8 mouse cellular contexts compared by ENCODE assay signal in genomic region chr4:9769633-9770205, GRCm38 (mm10).
DNase-seq lines count a peak whose midpoint lies in the region; ATAC-seq lines count a peak whose summit lies in the region.

No protein-coding gene starts in this region.

- no peak for ATAC-seq in megakaryocyte, adult 5-6 weeks (ENCODE audit: poor library complexity, severe bottlenecking)
- ATAC-seq in embryonic facial prominence, embryonic 14.5 days (ENCODE audit: low read depth) = no peak
- 0 out of 2 replicates have a peak, but pooled peaks have one; percentile 7 for ATAC-seq in kidney, embryonic 15.5 days (replicated peaks; ENCODE audit: low FRiP score)
- ATAC-seq in midbrain, embryonic 13.5 days = no peak

- H3K4me1 ChIP-seq in megakaryocyte, embryonic 14.5 days = peaks cover 20% of the 10 kb centered on the region
- no peaks in the 10 kb centered on the region for H3K4me1 ChIP-seq in embryonic facial prominence, embryonic 14.5 days (ENCODE audit: control insufficient read depth, insufficient read depth, low read length)
- no peaks in the 10 kb centered on the region for H3K4me1 ChIP-seq in kidney, embryonic 15.5 days
- no peaks in the 10 kb centered on the region for H3K4me1 ChIP-seq in midbrain, embryonic 13.5 days (replicated peaks)

- 45% methylated on average over 9 of the region's 9 CpGs for whole genome bisulfite sequencing in embryonic facial prominence, embryonic 14.5 days
- 50% methylated on average over 9 of the region's 9 CpGs for WGBS in kidney, embryonic 15.5 days
- WGBS in midbrain, embryonic 13.5 days = 60% methylated on average over 9 of the region's 9 CpGs

- H3K4me2 ChIP-seq in embryonic facial prominence, embryonic 14.5 days (ENCODE audit: low read depth, low read length) = peak overlapping the region; percentile 95
- peak overlapping the region; percentile 88 for H3K4me2 ChIP-seq in kidney, embryonic 15.5 days
- peak overlapping the region; percentile 64 for H3K4me2 ChIP-seq in midbrain, embryonic 13.5 days (replicated peaks)

- no peaks in the 10 kb centered on the region for H3K36me3 ChIP-seq in megakaryocyte, embryonic 14.5 days (replicated peaks; ENCODE audit: low read length)
- H3K36me3 ChIP-seq in embryonic facial prominence, embryonic 14.5 days (ENCODE audit: control insufficient read depth, insufficient read depth, low read length) = no peaks in the 10 kb centered on the region
- no peaks in the 10 kb centered on the region for H3K36me3 ChIP-seq in kidney, embryonic 15.5 days
- H3K36me3 ChIP-seq in midbrain, embryonic 13.5 days = no peaks in the 10 kb centered on the region

- no peak overlapping the region; the same call in 1 of the 2 replicates for H3K27ac ChIP-seq in embryonic facial prominence, embryonic 14.5 days (replicated peaks; ENCODE audit: low read depth, low read length)
- no peak overlapping the region for H3K27ac ChIP-seq in kidney, embryonic 15.5 days
- no peak overlapping the region for H3K27ac ChIP-seq in midbrain, embryonic 13.5 days

- H3K9ac ChIP-seq in embryonic facial prominence, embryonic 14.5 days (ENCODE audit: low read depth, low read length) = peak overlapping the region; percentile 77; the same call in 1 of the 2 replicates
- no peak overlapping the region for H3K9ac ChIP-seq in kidney, embryonic 15.5 days
- no peak overlapping the region for H3K9ac ChIP-seq in midbrain, embryonic 13.5 days (replicated peaks)

- H3K9me3 ChIP-seq in megakaryocyte, embryonic 14.5 days = no peaks in the 10 kb centered on the region
- H3K9me3 ChIP-seq in embryonic facial prominence, embryonic 14.5 days (ENCODE audit: control insufficient read depth, low read length) = no peaks in the 10 kb centered on the region
- H3K9me3 ChIP-seq in kidney, embryonic 15.5 days (replicated peaks) = no peaks in the 10 kb centered on the region
- no peaks in the 10 kb centered on the region for H3K9me3 ChIP-seq in midbrain, embryonic 13.5 days

- peaks cover under 1% of the 10 kb centered on the region for H3K27me3 ChIP-seq in megakaryocyte, embryonic 14.5 days (replicated peaks)
- H3K27me3 ChIP-seq in embryonic facial prominence, embryonic 14.5 days (replicated peaks; ENCODE audit: control insufficient read depth, insufficient read depth, low read length) = no peaks in the 10 kb centered on the region
- no peaks in the 10 kb centered on the region for H3K27me3 ChIP-seq in kidney, embryonic 15.5 days
- no peaks in the 10 kb centered on the region for H3K27me3 ChIP-seq in midbrain, embryonic 13.5 days

- DNase-seq in embryonic facial prominence, embryonic 14.5 days (ENCODE audit: low spot score) = peak; percentile 44
- no peak for DNase-seq in right cerebral cortex, adult 18-20 months
- no peak for DNase-seq in gastrocnemius, postnatal 4 days (ENCODE audit: low spot score in 2 of 2)
- no peak for DNase-seq in right cerebral cortex, postnatal 36 days (ENCODE audit: low spot score in 2 of 2)

- peak overlapping the region; percentile 70 for H3K4me3 ChIP-seq in megakaryocyte, embryonic 14.5 days (replicated peaks)
- H3K4me3 ChIP-seq in embryonic facial prominence, embryonic 14.5 days (ENCODE audit: low read depth, low read length) = peak overlapping the region; percentile 62
- peak overlapping the region; percentile 64 for H3K4me3 ChIP-seq in kidney, embryonic 15.5 days (replicated peaks)
- peak overlapping the region; percentile 47 for H3K4me3 ChIP-seq in midbrain, embryonic 13.5 days (replicated peaks)
